Mouse (Mus musculus) cerebellum, adult 11-12 months (tissue): ENCODE measurements around the gene Sdk2.

Source experiments
- DNase-seq: peaks from one replicate; pipeline ENCODE4 v3.0.0; 2022

Gene Sdk2

GRCm38 (mm10) chr11:113758851-113759250, 308.0 kb downstream of the Sdk2 start:
- no peak for DNase-seq

GRCm38 (mm10) chr11:113756578-113756977, 310.3 kb downstream of the Sdk2 start:
- DNase-seq: no peak

- no peak for DNase-seq
These were observed 311.0 kb downstream of the Sdk2 start for GRCm38 (mm10) chr11:113755878-113756277.

- no peak for DNase-seq
These were observed 312.0 kb downstream of the Sdk2 start for GRCm38 (mm10) chr11:113754845-113755244.

- no peak for DNase-seq
These were observed 314.0 kb downstream of the Sdk2 start for GRCm38 (mm10) chr11:113752685-113753430.

- no peak for DNase-seq
These were observed 314.6 kb downstream of the Sdk2 start for GRCm38 (mm10) chr11:113752158-113752661.

GRCm38 (mm10) chr11:113751484-113752084, 315.3 kb downstream of the Sdk2 start, which contains the start of gene Cdc42ep4:
TSS of gene Cdc42ep4 (minus strand) at chr11:113751881.
- DNase-seq: peak; percentile 44

GRCm38 (mm10) chr11:113750571-113751483, 316.0 kb downstream of the Sdk2 start:
- DNase-seq: peak; percentile 28

GRCm38 (mm10) chr11:113749749-113750351, 317.0 kb downstream of the Sdk2 start:
- DNase-seq: no peak

- DNase-seq: no peak
These were observed 317.9 kb downstream of the Sdk2 start for GRCm38 (mm10) chr11:113748797-113749521.

- DNase-seq: no peak
These were observed 319.0 kb downstream of the Sdk2 start for GRCm38 (mm10) chr11:113747725-113748380.

- no peak for DNase-seq
These were observed 319.8 kb downstream of the Sdk2 start for GRCm38 (mm10) chr11:113747056-113747455.

GRCm38 (mm10) chr11:113745961-113746360, 320.9 kb downstream of the Sdk2 start:
- no peak for DNase-seq

GRCm38 (mm10) chr11:113742998-113743397, 323.8 kb downstream of the Sdk2 start:
- no peak for DNase-seq

- no peak for DNase-seq
These were observed 326.7 kb downstream of the Sdk2 start for GRCm38 (mm10) chr11:113740100-113740499.

- no peak for DNase-seq
These were observed 327.6 kb downstream of the Sdk2 start for GRCm38 (mm10) chr11:113739213-113739612.

- DNase-seq: no peak
These were observed 328.9 kb downstream of the Sdk2 start for GRCm38 (mm10) chr11:113737912-113738311.

- no peak for DNase-seq
These were observed 329.3 kb downstream of the Sdk2 start for GRCm38 (mm10) chr11:113737553-113737854.

GRCm38 (mm10) chr11:113736848-113737552, 329.8 kb downstream of the Sdk2 start:
- DNase-seq: no peak

GRCm38 (mm10) chr11:113735151-113735550, 331.7 kb downstream of the Sdk2 start:
- DNase-seq: no peak
